ENCODE assay signal across 12 mouse cellular contexts in the genomic region with DNA sequence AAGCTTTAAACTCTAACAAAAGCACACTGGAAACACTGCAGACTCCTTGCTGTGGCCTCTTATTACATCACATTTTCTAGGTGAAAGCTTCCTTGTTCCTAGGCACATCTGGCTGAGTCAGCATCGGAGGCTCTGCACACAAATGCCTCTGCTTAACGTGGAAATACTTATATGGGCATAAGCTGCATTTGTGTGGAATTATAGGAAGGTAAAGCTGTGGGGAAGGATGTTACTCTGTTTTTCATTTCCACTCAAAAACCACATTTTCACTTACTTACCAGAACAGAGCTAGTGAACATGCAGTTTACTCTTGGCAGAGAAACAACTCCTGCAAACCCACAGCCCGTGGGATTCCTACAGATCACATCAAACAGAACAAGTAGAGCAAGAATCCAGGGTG.
DNase-seq lines count a peak whose midpoint lies in the region; ATAC-seq and TF ChIP-seq lines count a peak whose summit lies in the region.
"Had no signal": no experiment of that assay in that cellular context is flagged by ENCODE, and none has a peak within 500 bp of the region (broad histone marks: within the 10 kb centered on the region; RNA-seq: fewer than 3 reads in every experiment).

No protein-coding gene starts in this region.

- H3K4me1 ChIP-seq in forebrain, postnatal 0 days (ENCODE audit: insufficient read depth) = peaks cover 10% of the 10 kb centered on the region
- H3K4me1 ChIP-seq in forebrain, embryonic 12.5 days = peaks cover 7% of the 10 kb centered on the region; the same call in 1 of the 2 replicates
- peaks cover 16% of the 10 kb centered on the region for H3K4me1 ChIP-seq in embryonic facial prominence, embryonic 15.5 days
- H3K4me1 ChIP-seq in small intestine, adult 2 months (ENCODE audit: control insufficient read depth, insufficient read depth, insufficient read length, low read length) = peaks cover 10% of the 10 kb centered on the region; the same call in 1 of the 2 replicates
- H3K4me1 ChIP-seq: heart, embryonic 15.5 days had no signal

- 0 out of 2 replicates have a peak overlapping the region, but pooled peaks have one; percentile 18 for H3K9ac ChIP-seq in forebrain, postnatal 0 days
- no peak overlapping the region for H3K9ac ChIP-seq in forebrain, embryonic 12.5 days
- H3K9ac ChIP-seq in embryonic facial prominence, embryonic 15.5 days = no peak overlapping the region
- H3K9ac ChIP-seq: heart, embryonic 15.5 days had no signal

- H3K4me2 ChIP-seq in forebrain, postnatal 0 days (ENCODE audit: low read depth) = no peak overlapping the region
- no peak overlapping the region for H3K4me2 ChIP-seq in forebrain, embryonic 12.5 days
- 0 out of 2 replicates have a peak overlapping the region, but pooled peaks have one; percentile 8 for H3K4me2 ChIP-seq in embryonic facial prominence, embryonic 15.5 days (replicated peaks)
- H3K4me2 ChIP-seq: heart, embryonic 15.5 days had no signal

- no peak for TF ChIP-seq POLR2A in small intestine, adult 2 months (IDR thresholded peaks at IDR 0.05; ENCODE audit: low read depth, low read length)

- ATAC-seq in forebrain, postnatal 0 days = no peak
- ATAC-seq in forebrain, embryonic 12.5 days (ENCODE audit: low FRiP score) = no peak
- peak; percentile 54 for ATAC-seq in embryonic facial prominence, embryonic 15.5 days (ENCODE audit: insufficient number of reproducible peaks, low FRiP score, low TSS enrichment, low read depth)

- no peaks in the 10 kb centered on the region for H3K9me3 ChIP-seq in forebrain, postnatal 0 days (ENCODE audit: low read length)
- no peaks in the 10 kb centered on the region for H3K9me3 ChIP-seq in forebrain, embryonic 12.5 days
- no peaks in the 10 kb centered on the region for H3K9me3 ChIP-seq in embryonic facial prominence, embryonic 15.5 days (replicated peaks)
- H3K9me3 ChIP-seq: heart, embryonic 15.5 days had no signal

- 10% methylated on average over 3 of the region's 3 CpGs for WGBS in forebrain, postnatal 0 days
- 27% methylated on average over 3 of the region's 3 CpGs for WGBS in forebrain, embryonic 12.5 days
- WGBS in embryonic facial prominence, embryonic 15.5 days = 2% methylated on average over 3 of the region's 3 CpGs
- 11% methylated on average over 3 of the region's 3 CpGs for WGBS in small intestine, adult 2 months

- DNase-seq in forebrain, postnatal 0 days = peak; percentile 21
- peak; percentile 2 for DNase-seq in lung, postnatal 36 days
- DNase-seq in lung, postnatal 10 days = no peak
- DNase-seq in right cerebral cortex, postnatal 10 days (ENCODE audit: low spot score in 2 of 2) = no peak
- no peak for DNase-seq in kidney, postnatal 36 days
- DNase-seq: B cell, adult 2 months; gastrocnemius, postnatal 10 days; kidney, postnatal 14 days had no signal

- H3K27me3 ChIP-seq in forebrain, postnatal 0 days (ENCODE audit: insufficient read depth, low read length) = no peaks in the 10 kb centered on the region
- no peaks in the 10 kb centered on the region for H3K27me3 ChIP-seq in forebrain, embryonic 12.5 days
- no peaks in the 10 kb centered on the region for H3K27me3 ChIP-seq in embryonic facial prominence, embryonic 15.5 days
- no peaks in the 10 kb centered on the region for H3K27me3 ChIP-seq in small intestine, adult 2 months (ENCODE audit: control insufficient read depth, insufficient read depth, low read length)
- H3K27me3 ChIP-seq: heart, embryonic 15.5 days had no signal

- no peaks in the 10 kb centered on the region for H3K36me3 ChIP-seq in forebrain, postnatal 0 days (ENCODE audit: insufficient read depth)
- no peaks in the 10 kb centered on the region for H3K36me3 ChIP-seq in forebrain, embryonic 12.5 days (replicated peaks)
- H3K36me3 ChIP-seq in embryonic facial prominence, embryonic 15.5 days = no peaks in the 10 kb centered on the region
- no peaks in the 10 kb centered on the region for H3K36me3 ChIP-seq in small intestine, adult 2 months (ENCODE audit: control insufficient read depth, insufficient read depth, low read length)
- H3K36me3 ChIP-seq: heart, embryonic 15.5 days had no signal

- no peak for TF ChIP-seq CTCF in forebrain, postnatal 0 days (IDR thresholded peaks at IDR 0.05; ENCODE audit: low read depth)
- no peak for TF ChIP-seq CTCF in small intestine, adult 2 months (IDR thresholded peaks at IDR 0.05; ENCODE audit: extremely low read depth, insufficient read length, insufficient replicate concordance, low read depth, low read length)

- no peak overlapping the region for H3K4me3 ChIP-seq in forebrain, postnatal 0 days (ENCODE audit: low read depth, low read length)
- H3K4me3 ChIP-seq in forebrain, embryonic 12.5 days (replicated peaks) = no peak overlapping the region
- no peak overlapping the region for H3K4me3 ChIP-seq in embryonic facial prominence, embryonic 15.5 days (replicated peaks)
- no peak overlapping the region for H3K4me3 ChIP-seq in small intestine, adult 2 months (ENCODE audit: low read depth, low read length)
- H3K4me3 ChIP-seq: heart, embryonic 15.5 days had no signal

- H3K27ac ChIP-seq in forebrain, postnatal 0 days (ENCODE audit: low read depth, low read length) = no peak overlapping the region
- no peak overlapping the region for H3K27ac ChIP-seq in forebrain, embryonic 12.5 days
- peak overlapping the region; percentile 69 for H3K27ac ChIP-seq in embryonic facial prominence, embryonic 15.5 days (replicated peaks)
- peak overlapping the region; percentile 23 for H3K27ac ChIP-seq in small intestine, adult 2 months (ENCODE audit: insufficient read depth, low read depth, low read length)
- H3K27ac ChIP-seq: heart, embryonic 15.5 days had no signal

Comparison
In these comparisons a context has a peak if more than half of its experiments do, and no peak if none do; other contexts are left out.
1. DNase-seq: peak in forebrain, postnatal 0 days (single experiment) and lung, postnatal 36 days (single experiment); none in lung, postnatal 10 days (single experiment), right cerebral cortex, postnatal 10 days (0 of 2) and kidney, postnatal 36 days (0 of 2).
2. H3K27ac ChIP-seq: peak in embryonic facial prominence, embryonic 15.5 days (single experiment) and small intestine, adult 2 months (single experiment); none in forebrain, postnatal 0 days (single experiment) and forebrain, embryonic 12.5 days (single experiment).